Mouse (Mus musculus): Measurements from ENCODE around the gene Ppfia3.

GRCm38 (mm10) chr7:45309455-45309854 is 57.4 kb downstream of the Ppfia3 start:
- TF ChIP-seq EP300 (IDR thresholded peaks at IDR 0.05; ENCODE audit: insufficient read depth, low read depth, low read length) (no peak), CTCF (IDR thresholded peaks at IDR 0.05) (peak; percentile 75)
